Mouse (Mus musculus): ENCODE data around the gene Cplx3. TPM values are rescaled to one million over a fixed set of nuclear protein-coding genes. Genes with fewer than 3 reads are reported as not detected.

The Cplx3 gene
- total and polyA plus RNA-seq, 3 experiments: 0.09 TPM; not detected in 2

- TF ChIP-seq GABPA (IDR thresholded peaks at IDR 0.05; ENCODE audit: insufficient replicate concordance, low read depth, low read length) (no peak), NELFE (IDR thresholded peaks at IDR 0.05; ENCODE audit: low read depth, low read length) (no peak), MAFK (IDR thresholded peaks at IDR 0.05; ENCODE audit: insufficient replicate concordance, low read length) (no peak; the same call in 1 of the 2 replicates), MYC (IDR thresholded peaks at IDR 0.05; ENCODE audit: low read depth, low read length) (peak; percentile 76), E2F4 (IDR thresholded peaks at IDR 0.05; ENCODE audit: insufficient replicate concordance, low read depth, low read length) (no peak), RCOR1 (conservative IDR thresholded peaks at IDR 0.05; ENCODE audit: low read depth, low read length) (0 out of 2 replicates have a peak, but pooled peaks have one; percentile 14), NRF1 (IDR thresholded peaks at IDR 0.05; ENCODE audit: low read depth, low read length) (0 out of 2 replicates have a peak, but pooled peaks have one; percentile 42), UBTF (IDR thresholded peaks at IDR 0.05; ENCODE audit: low read depth, low read length) (no peak), SMC3 (IDR thresholded peaks at IDR 0.05; ENCODE audit: low read depth, low read length) (no peak)
These were observed 31.8 kb upstream of the Cplx3 start (continued) for GRCm38 (mm10) chr9:57637741-57638322.

GRCm38 (mm10) chr9:57637272-57637671 is 31.2 kb upstream of the Cplx3 start:
- peak overlapping the region; percentile 75 for H3K27ac ChIP-seq (ENCODE audit: insufficient read depth, low read depth)
- H3K4me3 ChIP-seq (replicated peaks in 1 of 3; ENCODE audit: low read depth in 2 of 3, low read length in 2 of 3, poor library complexity in 1 of 3): no peak overlapping the region
- H3K36me3 ChIP-seq (replicated peaks in 1 of 2; ENCODE audit: control insufficient read depth in 1 of 2, insufficient read depth in 1 of 2, low read length in 1 of 2): peaks cover 8 to 54% of the 10 kb centered on the region in 2 experiments

DNA sequence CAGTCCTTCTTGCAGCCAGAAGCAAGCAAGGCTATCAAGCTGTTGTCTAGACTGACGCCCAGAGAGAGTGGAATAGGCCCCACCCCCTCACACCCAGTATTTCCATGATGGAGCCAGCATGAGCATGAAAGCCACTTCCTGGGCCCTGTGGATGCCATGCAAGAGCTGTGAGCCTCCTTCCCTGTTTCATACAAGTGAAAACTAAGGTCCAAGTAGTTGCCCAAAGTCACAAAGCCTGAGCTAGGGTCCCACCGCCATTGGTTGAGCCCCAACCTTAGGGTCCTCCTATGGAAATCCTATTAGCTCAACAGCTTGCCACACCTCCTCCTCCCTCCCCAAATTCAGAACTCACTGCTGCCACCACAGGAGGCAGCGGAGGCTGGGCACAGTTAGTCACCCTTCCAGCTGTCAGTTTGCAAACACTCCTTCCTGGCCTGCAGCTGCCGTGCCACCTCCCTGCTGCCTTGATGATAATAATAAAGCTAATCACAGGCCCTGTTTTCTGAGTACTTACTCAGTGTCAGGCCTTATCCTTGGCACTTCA is 27.5 kb upstream of the Cplx3 start:
- Histone ChIP-seq H3K4me1 (ENCODE audit: control insufficient read depth in 1 of 2, insufficient read depth in 2 of 2) (peaks cover 46 to 98% of the 10 kb centered on the region in 2 experiments), H3K27ac (ENCODE audit: insufficient read depth, low read depth) (no peak overlapping the region), H3K27me3 (replicated peaks) (no peaks in the 10 kb centered on the region), H3K9ac (ENCODE audit: insufficient read depth, low read depth) (no peak overlapping the region), H3K4me2 (ENCODE audit: insufficient read depth, low read depth, poor library complexity, severe bottlenecking) (no peak overlapping the region), H3K36me3 (replicated peaks in 1 of 2; ENCODE audit: control insufficient read depth in 1 of 2, insufficient read depth in 1 of 2, low read length in 1 of 2) (peaks cover 39 to 79% of the 10 kb centered on the region in 2 experiments), H3K9me3 (replicated peaks; ENCODE audit: low read length) (no peaks in the 10 kb centered on the region), H3K79me2 (replicated peaks; ENCODE audit: control insufficient read depth, extremely low read depth, insufficient read depth, poor library complexity, severe bottlenecking) (peaks cover 58% of the 10 kb centered on the region), H3K4me3 (replicated peaks in 1 of 3; ENCODE audit: low read depth in 2 of 3, low read length in 2 of 3, poor library complexity in 1 of 3) (no peak overlapping the region)
- DNase-seq (ENCODE audit: extremely low read depth): peak; percentile 65
- in situ Hi-C loops (cut with MboI; ENCODE audit: low pct_ligation_motif_present, low pct_unique_long_range_greater_than_20kb, low sequenced_read_pairs) (no loop called here), dilution Hi-C loops (cut with MboI; ENCODE audit: extremely low pct_ligation_motif_present, extremely low pct_unique_long_range_greater_than_20kb, low sequenced_read_pairs) (no loop called here)
- TF ChIP-seq USF2 (conservative IDR thresholded peaks at IDR 0.05; ENCODE audit: low read depth, low read length) (no peak), IRF4 (IDR thresholded peaks at IDR 0.05; ENCODE audit: low read depth, low read length) (no peak), SMC3 (IDR thresholded peaks at IDR 0.05; ENCODE audit: low read depth, low read length) (peak; percentile 2; the same call in 1 of the 2 replicates), RAD21 (IDR thresholded peaks at IDR 0.05; ENCODE audit: low read depth, low read length) (peak; percentile 4), CTCF (conservative IDR thresholded peaks at IDR 0.05 in 1 of 2, IDR thresholded peaks at IDR 0.05 in 1 of 2; ENCODE audit: low read depth in 2 of 2, low read length in 2 of 2) (peak in 1 of 2 experiments; percentile 56; a peak in 2 of 4 replicates), ETS1 (conservative IDR thresholded peaks at IDR 0.05; ENCODE audit: low read depth, low read length) (0 out of 2 replicates have a peak, but pooled peaks have one; percentile 20)

More at GRCm38 (mm10) chr9:57637272-57637671, 31.2 kb upstream of the Cplx3 start:
- DNase-seq (ENCODE audit: extremely low read depth): no peak
- dilution Hi-C loops (cut with MboI; ENCODE audit: extremely low pct_ligation_motif_present, extremely low pct_unique_long_range_greater_than_20kb, low sequenced_read_pairs): no loop called here
- Histone ChIP-seq H3K4me2 (ENCODE audit: insufficient read depth, low read depth, poor library complexity, severe bottlenecking) (peak overlapping the region; percentile 57), H3K9me3 (replicated peaks; ENCODE audit: low read length) (no peaks in the 10 kb centered on the region), H3K9ac (ENCODE audit: insufficient read depth, low read depth) (no peak overlapping the region), H3K79me2 (replicated peaks; ENCODE audit: control insufficient read depth, extremely low read depth, insufficient read depth, poor library complexity, severe bottlenecking) (peaks cover 87% of the 10 kb centered on the region), H3K27me3 (replicated peaks) (no peaks in the 10 kb centered on the region), H3K4me1 (ENCODE audit: control insufficient read depth in 1 of 2, insufficient read depth in 2 of 2) (peaks cover 57 to 98% of the 10 kb centered on the region in 2 experiments)
- no peak for TF ChIP-seq IRF4 (IDR thresholded peaks at IDR 0.05; ENCODE audit: low read depth, low read length)
- no peak for TF ChIP-seq CHD1 (IDR thresholded peaks at IDR 0.05; ENCODE audit: low read depth, low read length)
- no peak for TF ChIP-seq ZC3H11A (IDR thresholded peaks at IDR 0.05; ENCODE audit: low read depth, low read length)
- no peak for TF ChIP-seq POLR2AphosphoS2 (IDR thresholded peaks at IDR 0.05; ENCODE audit: low read depth, low read length)
- no peak for TF ChIP-seq ELF1 (IDR thresholded peaks at IDR 0.05; ENCODE audit: low read depth, low read length)
- TF ChIP-seq ZNF384 (IDR thresholded peaks at IDR 0.05; ENCODE audit: low read depth, low read length): no peak
- no peak for TF ChIP-seq USF2 (conservative IDR thresholded peaks at IDR 0.05; ENCODE audit: low read depth, low read length)
- TF ChIP-seq PAX5 (IDR thresholded peaks at IDR 0.05; ENCODE audit: low read length): no peak
- no peak for TF ChIP-seq MEF2A (IDR thresholded peaks at IDR 0.05; ENCODE audit: borderline replicate concordance, low read depth, low read length)
- no peak for TF ChIP-seq MYC (IDR thresholded peaks at IDR 0.05; ENCODE audit: low read depth, low read length)
- TF ChIP-seq UBTF (IDR thresholded peaks at IDR 0.05; ENCODE audit: low read depth, low read length): no peak
- no peak for TF ChIP-seq HCFC1 (IDR thresholded peaks at IDR 0.05; ENCODE audit: low read depth, low read length)
- in situ Hi-C loops (cut with MboI; ENCODE audit: low pct_ligation_motif_present, low pct_unique_long_range_greater_than_20kb, low sequenced_read_pairs): no loop called here
